Mouse (Mus musculus) heart, postnatal 0 days (tissue): Measurements from ENCODE around the gene Usp21. TPM values are rescaled to one million over a fixed set of nuclear protein-coding genes. Genes with fewer than 3 reads are reported as not detected.

Source experiments
- ATAC-seq: fragments of 200-750 bp; cut with Nextera tagmentation; 2 replicates; pipeline ENCODE4 v1.8.0; 2017; ENCODE audit warnings: low read depth, moderate number of reproducible peaks, moderate library complexity; ENCODE audit not compliant: insufficient read depth
- DNase-seq: peaks from one replicate; pipeline ENCODE4 v3.0.0-alpha.2; 2016; ENCODE audit warnings: low spot score
- H3K27ac ChIP-seq: fragments of 300-500 bp; sonication (generic); 2 replicates; pipeline ENCODE4 v1.5.1; 2014; ENCODE audit warnings: low read depth, mild to moderate bottlenecking
- H3K27me3 ChIP-seq: fragments of 300-500 bp; sonication (generic); 2 replicates; pipeline ENCODE4 v1.6.1; 2014; ENCODE audit warnings: low read length, mixed read lengths; ENCODE audit not compliant: control insufficient read depth, insufficient read depth
- H3K36me3 ChIP-seq: fragments of 300-500 bp; sonication (generic); replicated peaks from 2 replicates; pipeline ENCODE4 v1.6.1; 2014; ENCODE audit warnings: low read length, mixed read lengths; ENCODE audit not compliant: control insufficient read depth, insufficient read depth
- H3K4me1 ChIP-seq: fragments of 300-500 bp; sonication (generic); 2 replicates; pipeline ENCODE4 v1.6.1; 2014; ENCODE audit warnings: antibody characterized with exemption; ENCODE audit not compliant: control insufficient read depth, insufficient read depth
- H3K4me2 ChIP-seq: fragments of 300-500 bp; sonication (generic); 2 replicates; pipeline ENCODE4 v1.6.1; 2014; ENCODE audit warnings: low read depth, mild to moderate bottlenecking, low read length, moderate library complexity
- H3K4me3 ChIP-seq: fragments of 300-500 bp; sonication (generic); 2 replicates; pipeline ENCODE4 v1.5.1; 2014; ENCODE audit warnings: low read depth, low read length
- H3K9ac ChIP-seq: fragments of 300-500 bp; sonication (generic); replicated peaks from 2 replicates; pipeline ENCODE4 v1.6.1; 2014; ENCODE audit warnings: low read depth, low read length, mixed read lengths
- H3K9me3 ChIP-seq: fragments of 300-500 bp; sonication (generic); replicated peaks from 2 replicates; pipeline ENCODE4 v1.6.1; 2016; ENCODE audit warnings: low read length; ENCODE audit not compliant: control insufficient read depth
- CTCF ChIP-seq: IDR thresholded peaks from 2 replicates; pipeline ENCODE4 v1.5.1; 2016; ENCODE audit warnings: antibody characterized with exemption, control low read depth, low read depth
- EP300 ChIP-seq: IDR thresholded peaks from 2 replicates; pipeline ENCODE4 v1.6.1; 2016; ENCODE audit warnings: antibody characterized with exemption, low read depth
- WGBS: fragments of 180-500 bp; shearing (Covaris S2); extraction: QIAGEN DNeasy Blood & Tissue Kit; methylation state at CpG from one replicate; pipeline ENCODE4 v1.1.7; 2014; 5-methylcytosine and 5-hydroxymethylcytosine counted together
- polyA plus RNA-seq: library from polyadenylated mRNA; unstranded; fragments of >200 nt; fragmentation: Nextera tagmentation; extraction: Ambion mirVana; gene quantifications from 2 replicates; pipeline ENCODE4 v1.2.1, GENCODE M21; 2015
- total RNA-seq: library from RNA; depleted of rRNA; stranded (reverse); fragments of >200 nt; gene quantifications from 2 replicates; pipeline ENCODE4 v1.2.3, GENCODE M21; 2014; ENCODE audit warnings: low replicate concordance

Gene Usp21
- total and polyA plus RNA-seq, 2 experiments from 2014 or later: 27.3 to 30.6 TPM

DNA sequence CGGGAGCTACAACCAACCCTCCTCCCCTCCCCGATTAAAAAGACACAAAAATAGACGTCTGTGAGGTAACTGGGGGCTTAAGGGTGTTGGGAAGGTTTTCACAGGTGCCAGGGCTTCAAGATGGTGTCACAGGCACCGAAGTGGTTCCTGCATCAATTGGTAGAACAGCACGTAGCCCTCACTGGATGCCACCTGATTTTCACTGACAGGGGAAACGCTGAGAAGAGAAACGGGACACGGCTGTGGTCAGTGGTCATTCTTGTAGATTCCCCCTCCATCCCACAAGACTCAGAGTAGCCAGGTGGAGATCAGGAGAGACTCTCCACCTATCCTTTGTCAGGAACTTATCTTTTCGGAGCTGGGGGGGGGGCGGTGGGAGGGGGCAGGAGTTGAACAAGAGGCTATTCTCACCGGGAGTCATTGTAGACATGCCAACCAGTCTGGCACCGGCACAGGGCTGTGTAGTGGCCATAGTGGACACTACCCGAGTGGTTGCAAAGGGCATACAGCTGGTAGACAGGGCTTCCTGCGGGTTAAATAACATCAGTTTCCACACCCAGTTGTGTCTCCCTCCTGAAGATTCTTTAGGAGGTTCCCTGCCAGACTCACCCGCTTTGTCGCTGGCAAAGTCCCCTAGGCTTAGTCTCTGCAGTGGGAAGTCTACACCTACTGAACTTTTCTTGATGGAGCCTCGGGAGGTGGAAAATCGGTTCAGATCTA, 5.5 kb downstream of the Usp21 start:
- Histone ChIP-seq H3K4me1 (peaks cover 14% of the 10 kb centered on the region), H3K27ac (peak overlapping the region; percentile 83; the same call in 1 of the 2 replicates), H3K4me2 (peak overlapping the region; percentile 78), H3K36me3 (peaks cover 44% of the 10 kb centered on the region), H3K4me3 (no peak overlapping the region; the same call in 1 of the 2 replicates), H3K9ac (no peak overlapping the region), H3K9me3 (no peaks in the 10 kb centered on the region), H3K27me3 (no peaks in the 10 kb centered on the region)
- DNase-seq: no peak
- 75% methylated on average over 18 of the region's 18 CpGs for WGBS
- TF ChIP-seq EP300: no peak
- no peak for TF ChIP-seq CTCF
- ATAC-seq: no peak

DNA sequence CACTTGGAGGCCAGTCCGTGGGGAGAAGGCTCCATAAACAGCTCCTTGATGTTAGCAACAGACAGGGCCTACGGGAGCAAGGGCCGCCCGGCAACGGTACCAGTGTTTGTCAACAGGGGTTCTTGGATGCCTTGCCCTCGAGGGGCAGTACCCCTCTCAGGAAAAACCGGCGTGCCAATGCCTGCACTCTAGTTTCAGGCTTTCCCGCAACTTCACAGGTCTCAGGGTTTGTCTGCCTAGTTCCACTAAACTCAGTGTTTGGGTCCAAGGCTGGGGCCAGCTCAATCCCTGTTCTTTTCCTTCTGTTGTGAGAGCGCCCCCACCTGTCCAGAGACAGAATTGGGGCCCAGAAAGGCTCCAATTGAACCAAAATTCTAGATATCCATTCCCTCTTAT, 6.3 kb downstream of the Usp21 start:
- Histone ChIP-seq H3K4me2 (peak overlapping the region; percentile 78), H3K9me3 (no peaks in the 10 kb centered on the region), H3K36me3 (peaks cover 51% of the 10 kb centered on the region), H3K4me3 (peak overlapping the region; percentile 69), H3K27me3 (no peaks in the 10 kb centered on the region), H3K4me1 (peaks cover 7% of the 10 kb centered on the region), H3K9ac (peak overlapping the region; percentile 58), H3K27ac (peak overlapping the region; percentile 83)
- WGBS: 0% methylated on average over 10 of the region's 10 CpGs
- ATAC-seq (peak; percentile 62), DNase-seq (peak; percentile 76)
- no peak for TF ChIP-seq EP300
- peak; percentile 65 for TF ChIP-seq CTCF

DNA sequence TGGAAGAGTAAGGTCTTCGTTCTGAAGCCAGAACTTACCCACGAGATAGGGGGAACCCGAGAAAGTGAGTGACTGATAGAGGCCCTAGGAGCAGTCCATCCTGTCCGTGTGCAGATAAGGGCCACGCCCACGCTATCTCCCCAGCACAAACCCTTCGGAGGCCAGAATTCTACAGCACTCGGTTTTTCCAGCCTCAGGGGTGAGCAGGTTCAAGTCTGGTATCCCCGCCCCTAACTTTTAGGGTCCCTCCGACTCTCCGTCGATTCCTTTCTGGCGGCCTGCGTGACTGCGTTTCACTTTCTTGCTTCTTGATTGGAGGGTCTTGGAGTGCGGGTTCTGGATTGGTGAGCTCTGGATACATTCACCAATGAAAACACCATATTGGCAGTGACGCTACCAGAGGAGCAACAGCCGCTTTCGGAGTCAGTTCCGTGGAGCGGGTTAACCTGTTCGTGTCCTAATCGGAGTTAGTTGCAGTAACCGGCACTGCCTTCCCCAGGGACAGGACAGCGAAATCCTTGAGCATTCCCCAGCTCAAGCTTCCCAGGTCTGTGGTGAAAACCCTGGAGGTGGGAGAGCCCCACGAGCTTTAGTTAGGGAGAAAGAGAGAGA, 6.8 kb downstream of the Usp21 start, which contains the start of gene Ppox:
Gene Ppox (minus strand): TSS at position 271 of the 612 bp plus-strand sequence.
- ATAC-seq: peak; percentile 97
- under 1% methylated on average over 26 of the region's 26 CpGs for WGBS
- no peak for TF ChIP-seq CTCF
- no peak for TF ChIP-seq EP300

DNA sequence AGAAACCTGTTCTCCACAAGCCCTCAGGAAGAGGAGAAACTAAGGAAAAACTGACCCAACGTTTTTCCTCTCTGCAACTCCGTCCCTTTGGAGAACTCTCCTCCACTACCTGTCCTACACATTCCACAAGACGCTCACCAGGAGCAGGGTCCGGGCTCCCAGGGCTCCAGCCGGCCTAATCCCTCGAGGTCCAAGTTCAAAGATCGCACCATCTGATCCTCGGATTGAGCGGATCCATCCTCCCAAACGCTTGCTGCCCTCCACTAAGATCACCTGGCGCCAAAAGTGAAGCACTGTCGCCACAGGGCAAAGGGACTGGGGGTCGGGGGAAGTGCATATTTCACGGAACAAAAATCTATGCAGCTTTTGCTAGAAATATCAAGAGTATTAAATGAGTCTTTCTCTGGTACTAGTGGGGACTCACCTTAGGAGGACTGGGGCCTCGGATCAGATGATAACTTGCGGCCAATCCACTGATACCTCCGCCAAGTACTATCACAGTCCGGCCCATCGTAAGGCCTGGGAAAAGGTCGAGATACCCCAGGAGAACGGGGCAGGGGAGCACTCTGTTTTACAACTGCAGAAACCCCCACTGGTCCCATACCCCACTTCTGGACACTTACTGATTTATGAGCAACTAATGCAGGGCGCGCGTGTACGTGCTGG, 7.4 kb downstream of the Usp21 start:
- no peaks in the 10 kb centered on the region for H3K9me3 ChIP-seq
- TF ChIP-seq CTCF (no peak), EP300 (no peak)
- no peaks in the 10 kb centered on the region for H3K27me3 ChIP-seq
- DNase-seq (no peak), ATAC-seq (0 out of 2 replicates have a peak, but pooled peaks have one; percentile 3)
- H3K4me3 ChIP-seq: peak overlapping the region; percentile 69
- peak overlapping the region; percentile 41 for H3K27ac ChIP-seq
- H3K4me1 ChIP-seq: peaks cover 7% of the 10 kb centered on the region
- WGBS: 2% methylated on average over 25 of the region's 25 CpGs
- peaks cover 51% of the 10 kb centered on the region for H3K36me3 ChIP-seq
- H3K9ac ChIP-seq: peak overlapping the region; percentile 69
- peak overlapping the region; percentile 78 for H3K4me2 ChIP-seq

More for the DNA sequence above, 6.8 kb downstream of the Usp21 start, which contains the start of gene Ppox:
- Histone ChIP-seq H3K4me2 (peak within 1 kb of the TSS; percentile 78), H3K36me3 (peaks cover 51% of the 10 kb centered on the region), H3K27ac (peak within 1 kb of the TSS; percentile 83), H3K4me1 (peaks cover 7% of the 10 kb centered on the region), H3K4me3 (peak within 1 kb of the TSS; percentile 69), H3K9ac (peak within 1 kb of the TSS; percentile 69), H3K27me3 (no peaks in the 10 kb centered on the region), H3K9me3 (no peaks in the 10 kb centered on the region)
- DNase-seq: peak; percentile 99

DNA sequence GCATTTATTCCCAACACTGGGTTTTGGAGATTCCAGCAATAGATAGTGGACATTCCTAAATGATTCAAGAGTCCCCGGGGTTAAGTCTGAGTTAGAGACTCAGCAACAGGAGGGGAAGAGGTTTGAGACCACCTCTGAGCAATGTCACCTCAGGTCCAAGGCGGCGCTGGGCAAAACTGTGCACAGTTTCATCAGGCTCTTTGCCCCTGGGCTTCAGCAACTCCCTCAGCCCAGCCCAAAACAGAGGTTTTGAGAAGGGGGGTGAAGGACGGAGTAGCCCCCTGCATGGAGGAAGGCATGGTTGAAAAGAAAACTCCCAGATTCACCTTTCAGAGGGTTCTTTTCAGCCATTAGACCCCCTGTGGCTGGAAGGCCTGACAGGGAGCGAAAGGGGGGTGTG, 8.1 kb downstream of the Usp21 start:
- Histone ChIP-seq H3K36me3 (peaks cover 52% of the 10 kb centered on the region), H3K4me3 (peak overlapping the region; percentile 69; the same call in 1 of the 2 replicates), H3K4me2 (peak overlapping the region; percentile 78; the same call in 1 of the 2 replicates), H3K9ac (peak overlapping the region; percentile 69), H3K27me3 (no peaks in the 10 kb centered on the region), H3K27ac (no peak overlapping the region), H3K9me3 (no peaks in the 10 kb centered on the region), H3K4me1 (peaks cover 7% of the 10 kb centered on the region)
- ATAC-seq (no peak), DNase-seq (no peak)
- WGBS: 77% methylated on average over 5 of the region's 5 CpGs
- no peak for TF ChIP-seq EP300
- TF ChIP-seq CTCF: no peak
